In the genomic region with DNA sequence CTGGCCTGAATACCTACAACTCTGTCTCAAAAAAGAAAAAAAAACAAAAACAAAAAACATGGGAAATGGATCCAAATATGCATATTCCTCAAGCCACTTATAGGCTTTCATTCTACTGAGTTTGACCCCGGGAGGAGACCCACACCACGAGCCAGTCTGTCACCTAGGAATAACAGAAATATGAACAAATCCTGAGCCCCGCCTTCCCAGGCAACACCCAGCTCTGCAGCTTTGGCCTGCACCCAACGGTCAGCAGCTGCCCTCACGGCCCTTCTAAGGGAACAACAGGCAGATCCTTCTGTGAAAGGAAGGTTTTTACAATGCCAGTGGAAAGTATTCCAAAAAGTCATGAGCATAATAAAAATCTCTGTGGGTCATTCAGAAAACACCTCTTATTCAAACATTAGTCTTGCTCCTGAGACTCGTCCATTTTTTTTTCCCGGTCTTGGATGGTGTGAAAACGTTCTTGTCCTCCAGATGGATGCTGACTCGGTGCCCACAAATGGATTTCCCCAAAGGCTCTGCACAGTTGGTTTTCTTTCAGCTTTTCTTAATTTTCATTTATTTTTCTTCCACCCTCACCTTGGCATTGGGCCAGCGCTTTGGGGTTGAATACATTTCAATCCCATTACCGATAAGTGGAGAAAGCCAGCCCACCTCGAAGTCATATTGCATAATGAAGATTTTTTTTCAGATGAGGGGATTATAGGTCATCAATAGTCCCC, we compare ENCODE assay signal across 10 mouse cellular contexts.
DNase-seq lines count a peak whose midpoint lies in the region; ATAC-seq lines count a peak whose summit lies in the region.
"Had no signal": no experiment of that assay in that cellular context is flagged by ENCODE, and none has a peak within 500 bp of the region (broad histone marks: within the 10 kb centered on the region; RNA-seq: fewer than 3 reads in every experiment).

No protein-coding gene starts in this region.

- H3K36me3 ChIP-seq in heart, embryonic 10.5 days: no peaks in the 10 kb centered on the region
- H3K36me3 ChIP-seq in liver, embryonic 12.5 days: no peaks in the 10 kb centered on the region
- H3K36me3 ChIP-seq: neural tube, embryonic 13.5 days had no signal

- 81% methylated on average over 12 of the region's 12 CpGs for WGBS in heart, embryonic 10.5 days
- 60% methylated on average over 12 of the region's 12 CpGs for WGBS in liver, embryonic 12.5 days (ENCODE audit: insufficient replicate concordance)

- no peak for ATAC-seq in liver, embryonic 12.5 days
- ATAC-seq: Patski had no signal

- no peak overlapping the region for H3K27ac ChIP-seq in heart, embryonic 10.5 days
- H3K27ac ChIP-seq in liver, embryonic 12.5 days: no peak overlapping the region
- H3K27ac ChIP-seq: liver, embryonic 14.5 days; neural tube, embryonic 13.5 days had no signal

- intact Hi-C loops in left cerebral cortex, postnatal 4 days (cut with DNase I): no loop called here
- intact Hi-C loops in left cerebral cortex, postnatal 14 days (cut with DNase I): no loop called here

- no peaks in the 10 kb centered on the region for H3K4me1 ChIP-seq in heart, embryonic 10.5 days
- no peaks in the 10 kb centered on the region for H3K4me1 ChIP-seq in liver, embryonic 12.5 days

- H3K4me2 ChIP-seq in liver, embryonic 12.5 days: no peak overlapping the region
- H3K4me2 ChIP-seq: neural tube, embryonic 13.5 days had no signal

- peak; percentile 90 for DNase-seq in left cerebral cortex, postnatal 4 days
- no peak for DNase-seq in left cerebral cortex, postnatal 14 days (ENCODE audit: low spot score in 2 of 2)
- peak; percentile 51 for DNase-seq in adrenal gland, postnatal 10 days
- DNase-seq in brain, adult 2 months (ENCODE audit: low read depth, low spot score): peak; percentile 58
- DNase-seq in heart, embryonic 10.5 days (ENCODE audit: low spot score): peak; percentile 36
- no peak for DNase-seq in layer of hippocampus, adult 11-12 months (ENCODE audit: low spot score)

- H3K27me3 ChIP-seq in heart, embryonic 10.5 days (ENCODE audit: insufficient read depth, poor library complexity, severe bottlenecking): no peaks in the 10 kb centered on the region
- no peaks in the 10 kb centered on the region for H3K27me3 ChIP-seq in liver, embryonic 12.5 days (replicated peaks)
- H3K27me3 ChIP-seq: neural tube, embryonic 13.5 days had no signal

- H3K9me3 ChIP-seq in heart, embryonic 10.5 days: no peaks in the 10 kb centered on the region
- H3K9me3 ChIP-seq in liver, embryonic 12.5 days (replicated peaks): no peaks in the 10 kb centered on the region
- H3K9me3 ChIP-seq: neural tube, embryonic 13.5 days had no signal

- H3K4me3 ChIP-seq in heart, embryonic 10.5 days: no peak overlapping the region
- H3K4me3 ChIP-seq in liver, embryonic 12.5 days: no peak overlapping the region
- H3K4me3 ChIP-seq: neural tube, embryonic 13.5 days had no signal

- H3K9ac ChIP-seq in liver, embryonic 12.5 days: no peak overlapping the region
- H3K9ac ChIP-seq: liver, embryonic 14.5 days; neural tube, embryonic 13.5 days had no signal

Comparison
In these comparisons a context has a peak if more than half of its experiments do, and no peak if none do; other contexts are left out.
1. DNase-seq: peak in left cerebral cortex, postnatal 4 days (single experiment), adrenal gland, postnatal 10 days (single experiment), brain, adult 2 months (single experiment) and heart, embryonic 10.5 days (single experiment); none in left cerebral cortex, postnatal 14 days (0 of 2) and layer of hippocampus, adult 11-12 months (single experiment).